Mouse (Mus musculus): ENCODE measurements around the gene Vmn1r177.
"Not testable (repeated sequence)": the region's sequence is repeated elsewhere in the genome, so short reads cannot be mapped to it uniquely, and the experiment has no call there.

Vmn1r177 gene

GRCm38 (mm10) chr7:23866349-23866748 lies at the start of gene Vmn1r177:
Vmn1r177 (minus strand) TSS chr7:23866449.
- DNase-seq (ENCODE audit: low spot score) = not testable (repeated sequence)

- no peak for DNase-seq (ENCODE audit: low spot score)
Measured at GRCm38 (mm10) chr7:23891709-23892108, 25.5 kb upstream of the Vmn1r177 start, which contains the start of gene Vmn1r178. Vmn1r178 (plus strand) TSS chr7:23892009.

GRCm38 (mm10) chr7:23876918-23877317 lies 10.7 kb upstream of the Vmn1r177 start:
- not testable (repeated sequence) for DNase-seq (ENCODE audit: low spot score)

GRCm38 (mm10) chr7:23837272-23837671 lies 29.0 kb downstream of the Vmn1r177 start, which contains the start of gene Vmn1r176:
Vmn1r176 (minus strand) TSS chr7:23837372.
- DNase-seq (ENCODE audit: low spot score) = not testable (repeated sequence)

Measured in ovary, adult 18-20 months (tissue).